Mouse (Mus musculus): Measurements from ENCODE around the gene Taf1c.

GRCm38 (mm10) chr8:119616358-119616757, 11.3 kb upstream of the Taf1c start:
- TF ChIP-seq POLR2A (IDR thresholded peaks at IDR 0.05; ENCODE audit: borderline replicate concordance, extremely low read depth, insufficient read depth, insufficient read length, poor library complexity, severe bottlenecking) (no peak), CTCF (IDR thresholded peaks at IDR 0.05; ENCODE audit: borderline replicate concordance, extremely low read depth, insufficient read depth, insufficient read length) (no peak)
